Mouse (Mus musculus): ENCODE measurements around the gene Dusp2.

GRCm38 (mm10) chr2:127307179-127307578 is 28.8 kb upstream of the Dusp2 start:
- TF ChIP-seq CTCF (IDR thresholded peaks at IDR 0.05) (no peak), EP300 (IDR thresholded peaks at IDR 0.05) (no peak)
